Mouse (Mus musculus): Measurements from ENCODE around the gene Shprh. TPM values are rescaled to one million over a fixed set of nuclear protein-coding genes. Genes with fewer than 3 reads are reported as not detected.
"Not testable (repeated sequence)": the region's sequence is repeated elsewhere in the genome, so short reads cannot be mapped to it uniquely, and the experiment has no call there.

Gene Shprh
- total RNA-seq, 2 experiments from 2014 or later = 20.9 to 27.8 TPM

DNA sequence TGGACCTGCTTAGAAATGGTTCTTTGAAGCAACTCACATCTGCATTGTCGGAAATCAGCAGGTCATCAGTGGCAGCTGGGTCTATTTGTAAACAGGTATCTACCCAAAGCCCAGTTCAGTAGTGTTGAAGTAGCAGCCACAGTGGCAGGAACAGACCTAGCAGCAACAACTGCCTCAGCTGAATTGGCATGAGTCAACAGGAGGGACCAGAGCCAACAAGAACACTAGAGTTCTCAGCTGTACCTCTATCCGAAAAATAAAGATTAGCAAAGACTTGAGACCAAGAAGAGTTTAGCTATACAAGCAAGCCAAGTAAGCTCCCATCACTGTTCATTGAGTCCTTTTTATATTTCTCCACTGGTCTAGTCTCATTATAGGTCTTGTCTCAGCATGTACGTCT, 99.0 kb downstream of the Shprh start:
- peak in 1 of 2 experiments; percentile 2 for DNase-seq

DNA sequence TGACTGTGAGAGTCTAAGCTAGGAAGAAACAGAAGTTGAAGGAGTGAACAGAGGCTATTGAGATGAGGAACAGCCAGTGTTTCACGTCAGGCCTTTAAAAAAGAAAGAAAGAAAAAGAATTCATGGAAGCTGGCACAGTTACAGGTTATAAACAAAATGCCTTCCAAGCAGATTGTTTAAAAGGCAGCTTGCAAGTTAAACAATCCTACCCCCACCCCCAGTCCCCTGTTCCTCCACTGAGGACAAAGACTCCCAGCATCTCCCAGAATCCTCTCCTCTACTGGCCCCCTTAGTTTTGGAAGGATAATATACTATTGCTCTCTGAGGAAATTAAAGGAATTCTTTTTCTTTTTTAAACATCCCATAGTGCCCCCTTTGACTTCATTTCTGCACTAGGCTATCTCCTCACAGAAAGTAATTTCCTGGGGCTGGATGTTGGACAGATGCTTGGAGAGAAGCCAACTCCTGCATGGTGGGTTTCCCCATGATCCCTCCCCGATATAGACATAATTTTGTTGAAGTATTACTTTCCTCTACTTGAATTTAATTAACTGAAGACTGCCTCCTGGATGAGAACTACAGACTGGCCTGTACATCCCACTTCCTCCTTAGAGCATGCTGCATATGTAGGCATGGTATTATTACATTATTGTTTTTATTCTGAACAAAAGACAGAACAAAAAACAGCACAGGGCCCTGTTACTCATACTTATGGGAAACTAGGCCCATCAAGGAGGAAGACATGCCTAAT, 101.2 kb downstream of the Shprh start:
- no peak for DNase-seq

DNA sequence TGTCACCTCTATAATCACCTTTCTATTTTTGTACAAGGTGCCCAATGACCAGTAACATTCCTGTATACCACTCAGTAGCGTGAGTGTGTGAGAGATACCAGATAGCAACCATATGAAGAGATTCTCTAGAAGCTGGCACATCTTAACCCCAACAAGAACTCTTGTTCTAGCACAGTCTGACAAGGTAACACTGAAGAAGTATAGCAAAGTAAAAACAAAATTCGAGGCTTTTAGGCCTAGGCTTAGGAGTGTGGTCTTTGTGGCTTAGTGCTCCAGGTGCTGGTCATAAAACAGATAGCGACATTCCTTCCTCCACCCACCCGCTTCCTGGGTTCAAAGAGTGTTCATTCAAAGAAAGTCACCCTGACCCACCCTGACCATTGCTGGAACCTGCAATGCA, 104.4 kb downstream of the Shprh start:
- DNase-seq = not testable (repeated sequence)

DNA sequence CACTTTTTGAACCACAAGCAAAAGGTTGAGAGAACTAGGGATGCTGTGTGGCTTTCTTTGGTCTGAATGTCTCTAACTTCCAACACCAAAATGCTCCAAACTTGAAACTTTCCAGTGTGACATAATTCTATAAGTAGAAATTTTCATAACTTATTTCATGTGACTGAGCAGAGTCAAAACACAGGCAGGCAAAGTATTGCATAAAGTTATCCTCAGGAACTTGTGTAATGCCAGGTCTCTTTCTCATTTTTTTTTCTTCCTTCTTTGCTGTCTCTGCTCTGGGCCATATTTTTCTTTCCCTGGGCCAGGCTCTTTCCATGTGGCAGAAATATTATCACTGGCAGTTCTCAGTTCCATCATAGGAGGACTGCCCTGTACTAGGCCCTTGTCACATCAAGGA, 110.9 kb downstream of the Shprh start:
- DNase-seq = no peak

DNA sequence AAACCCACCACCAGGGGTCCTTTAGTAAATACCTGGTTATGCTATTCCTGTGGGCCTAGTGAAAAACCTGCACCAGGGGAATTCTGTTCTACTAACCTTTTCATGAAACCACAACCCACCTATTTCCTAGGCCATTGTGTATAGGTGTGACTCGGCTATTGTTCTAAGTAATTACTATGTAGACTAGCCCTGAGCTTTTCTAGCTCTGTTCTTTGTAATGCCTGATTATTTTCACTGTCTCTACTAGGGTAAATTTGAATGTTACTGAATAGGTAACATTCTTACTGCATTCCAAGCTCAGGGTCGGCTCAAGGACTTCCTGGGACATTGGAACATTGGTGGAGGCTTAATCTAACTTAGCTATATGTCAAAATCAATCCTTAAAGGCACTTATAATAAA, 113.1 kb downstream of the Shprh start:
- not testable (repeated sequence) for DNase-seq

DNA sequence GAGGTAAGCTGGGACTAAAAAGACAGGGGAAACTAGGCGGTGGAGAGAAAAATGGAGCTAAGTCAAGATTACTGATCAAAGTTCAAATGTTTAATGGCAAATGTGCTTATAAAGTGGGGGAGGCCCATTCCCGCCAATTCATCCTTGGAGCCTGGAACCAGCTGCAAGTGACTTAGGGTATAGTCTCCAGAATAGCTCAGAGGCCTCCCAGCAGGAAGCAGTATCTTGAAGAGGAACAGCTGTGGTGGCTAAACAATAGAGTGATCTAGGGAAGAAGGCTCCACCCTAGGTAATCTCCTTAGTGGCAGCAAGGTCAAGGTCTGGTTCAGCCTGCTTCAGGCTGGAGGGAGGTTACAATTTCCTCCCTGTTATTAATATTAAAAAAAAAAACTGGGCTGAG, 114.6 kb downstream of the Shprh start:
- not testable (repeated sequence) for DNase-seq

Other genes starting within 250 kb of the Shprh start
- gene Grm1, start 67.1 kb upstream of the Shprh start, total RNA-seq (2021) = not detected
- gene Fbxo30, start 131.9 kb downstream of the Shprh start, total RNA-seq (2021) = 10 to 100 TPM; 26.2 to 30.8 TPM
- gene Epm2a, start 194.0 kb downstream of the Shprh start, total RNA-seq (2021) = 10 to 100 TPM in 1 of 2 experiments, 1 to 10 TPM in 1; 8.4 to 17.3 TPM